24 mouse cellular contexts compared by ENCODE assay signal in genomic region chr4:116844324-116844723, GRCm38 (mm10). TPM values are rescaled to one million over a fixed set of nuclear protein-coding genes. Genes with fewer than 3 reads are reported as not detected.
"Had no signal": no experiment of that assay in that cellular context is flagged by ENCODE, and none has a peak within 500 bp of the region (broad histone marks: within the 10 kb centered on the region; RNA-seq: fewer than 3 reads in every experiment).

No protein-coding gene starts in this region.

- H3K4me2 ChIP-seq: kidney, embryonic 15.5 days; limb, embryonic 13.5 days; liver, embryonic 11.5 days; liver, embryonic 15.5 days; midbrain, embryonic 12.5 days; midbrain, embryonic 15.5 days; neural tube, embryonic 13.5 days; stomach, embryonic 15.5 days had no signal

- H3K9me3 ChIP-seq: kidney, embryonic 15.5 days; limb, embryonic 10.5 days; limb, embryonic 13.5 days; liver, embryonic 15.5 days; midbrain, embryonic 12.5 days; midbrain, embryonic 15.5 days; neural tube, embryonic 13.5 days; stomach, embryonic 15.5 days had no signal

- H3K4me1 ChIP-seq: liver, embryonic 15.5 days; midbrain, embryonic 12.5 days; midbrain, embryonic 15.5 days; neural tube, embryonic 13.5 days; stomach, embryonic 15.5 days had no signal

- ATAC-seq: midbrain, embryonic 15.5 days had no signal

- H3K4me3 ChIP-seq: kidney, embryonic 15.5 days; limb, embryonic 10.5 days; limb, embryonic 13.5 days; liver, embryonic 15.5 days; midbrain, embryonic 12.5 days; midbrain, embryonic 15.5 days; myocyte; neural tube, embryonic 13.5 days; stomach, embryonic 15.5 days had no signal

- H3K36me3 ChIP-seq: kidney, embryonic 15.5 days; limb, embryonic 10.5 days; limb, embryonic 13.5 days; liver, embryonic 15.5 days; midbrain, embryonic 12.5 days; midbrain, embryonic 15.5 days; neural tube, embryonic 13.5 days; stomach, embryonic 15.5 days had no signal

- DNase-seq: kidney, adult 18-20 months; kidney, postnatal 10 days; kidney, postnatal 36 days; layer of hippocampus, postnatal 36 days; lung, adult 2 months; lung, postnatal 14 days; lung, postnatal 4 days; retina, postnatal 1 day; right cerebral cortex, postnatal 25 days; spleen, adult 18-20 months; thymus, postnatal 36 days had no signal

- H3K27ac ChIP-seq: kidney, embryonic 15.5 days; limb, embryonic 10.5 days; limb, embryonic 13.5 days; liver, embryonic 15.5 days; midbrain, embryonic 12.5 days; midbrain, embryonic 15.5 days; neural tube, embryonic 13.5 days; stomach, embryonic 15.5 days had no signal

- H3K27me3 ChIP-seq: midbrain, embryonic 15.5 days; neural tube, embryonic 13.5 days; stomach, embryonic 15.5 days had no signal

- H3K9ac ChIP-seq: kidney, embryonic 15.5 days; limb, embryonic 13.5 days; liver, embryonic 15.5 days; midbrain, embryonic 12.5 days; midbrain, embryonic 15.5 days; neural tube, embryonic 13.5 days; stomach, embryonic 15.5 days had no signal

RNA-seq across cellular contexts. Expression of gene Hpdl, which starts 22.8 kb away (rescaled TPM):
- total RNA-seq: megakaryocyte progenitor cell, adult 5-6 weeks; monocyte, adult 5-6 weeks; neutrophil, adult 5-6 weeks had no signal

RNA-seq across cellular contexts. Expression of gene Zswim5, which starts 32.9 kb away (rescaled TPM):
- polyA plus RNA-seq: myocyte had no signal
